Mouse (Mus musculus): ENCODE measurements at regions not wholly inside any gene's neighbourhood (a gene's known extent, or its start where the extent isn't known, plus 50 kb on each side); places are given as distances from the start of the nearest gene placed in this dataset.

DNA sequence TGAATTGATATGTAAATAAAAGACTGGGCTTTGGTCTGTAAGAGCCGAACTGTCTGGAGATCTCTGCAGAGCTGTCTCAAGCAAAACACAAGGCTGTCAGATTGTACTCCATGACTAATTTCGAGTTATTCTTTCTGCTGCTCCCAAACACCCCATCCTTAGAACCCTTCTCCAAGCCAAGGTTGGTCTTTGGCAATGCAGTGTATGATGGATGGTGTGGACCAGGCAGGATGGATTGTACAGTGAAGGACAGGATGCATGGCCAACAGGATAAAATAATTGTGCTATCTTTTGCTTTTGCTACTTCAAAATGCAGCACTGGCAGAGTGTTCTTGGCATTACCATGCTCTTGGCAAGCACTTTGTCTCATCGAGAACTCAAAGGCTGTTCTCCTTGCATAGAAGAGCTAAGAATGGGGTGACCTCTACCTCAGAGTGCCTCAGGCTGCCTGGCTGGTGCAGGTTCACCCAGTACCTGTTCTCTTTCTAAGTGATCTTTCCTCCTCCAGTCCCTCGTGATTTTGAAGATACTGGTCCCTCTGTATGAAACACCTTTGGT, 88.4 kb upstream of the Cpeb4 start:
- no peak overlapping the region for H3K4me3 ChIP-seq (replicated peaks; ENCODE audit: low read depth, low read length)
- H3K9ac ChIP-seq (replicated peaks; ENCODE audit: low read length), result no peak overlapping the region
- H3K27ac ChIP-seq (replicated peaks; ENCODE audit: low read depth, low read length), result no peak overlapping the region
- H3K4me2 ChIP-seq (ENCODE audit: low read length), result no peak overlapping the region
- no peak for DNase-seq
- no peaks in the 10 kb centered on the region for H3K4me1 ChIP-seq (ENCODE audit: control insufficient read depth, insufficient read depth, low read length)
- no peaks in the 10 kb centered on the region for H3K9me3 ChIP-seq (ENCODE audit: control insufficient read depth, low read length)
- H3K27me3 ChIP-seq (ENCODE audit: control insufficient read depth, insufficient read depth, low read length), result no peaks in the 10 kb centered on the region
- H3K36me3 ChIP-seq (ENCODE audit: control insufficient read depth, insufficient read depth, low read length), result no peaks in the 10 kb centered on the region
- WGBS, result 79% methylated on average over 4 of the region's 4 CpGs
- ATAC-seq (ENCODE audit: low FRiP score, low TSS enrichment), result no peak

DNA sequence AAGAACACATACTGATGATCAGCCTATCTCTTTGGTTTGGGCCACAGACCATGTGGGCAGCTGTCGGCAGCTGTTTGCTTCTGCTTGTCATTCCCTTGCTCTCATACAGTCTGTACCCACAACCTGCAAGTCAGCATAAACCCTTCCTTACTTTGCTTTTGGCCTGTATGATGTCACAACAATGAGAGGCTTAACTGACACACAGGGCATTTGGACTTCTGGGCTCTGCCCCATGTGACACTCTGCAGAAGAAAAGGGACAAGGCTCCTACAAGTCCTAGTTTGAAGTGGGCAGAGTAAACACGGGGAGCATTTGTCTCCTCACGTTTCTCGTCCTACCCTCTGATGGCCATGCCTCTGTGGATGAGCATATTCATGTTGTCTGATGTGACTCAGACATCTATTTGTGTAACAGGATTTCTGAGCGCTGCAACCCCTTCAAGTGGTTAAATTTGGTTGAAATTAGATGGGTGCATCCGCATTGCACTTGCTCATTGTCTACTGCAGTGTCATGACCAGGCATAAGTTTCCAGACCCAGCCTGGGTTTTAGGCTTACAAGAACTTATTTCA, 87.6 kb upstream of the Cpeb4 start:
- Histone ChIP-seq H3K36me3 (ENCODE audit: control insufficient read depth, insufficient read depth, low read length) (no peaks in the 10 kb centered on the region), H3K9ac (replicated peaks; ENCODE audit: low read length) (no peak overlapping the region), H3K27me3 (ENCODE audit: control insufficient read depth, insufficient read depth, low read length) (no peaks in the 10 kb centered on the region), H3K9me3 (ENCODE audit: control insufficient read depth, low read length) (no peaks in the 10 kb centered on the region), H3K4me3 (replicated peaks; ENCODE audit: low read depth, low read length) (no peak overlapping the region), H3K4me2 (ENCODE audit: low read length) (no peak overlapping the region), H3K4me1 (ENCODE audit: control insufficient read depth, insufficient read depth, low read length) (no peaks in the 10 kb centered on the region), H3K27ac (replicated peaks; ENCODE audit: low read depth, low read length) (no peak overlapping the region)
- ATAC-seq (ENCODE audit: low FRiP score, low TSS enrichment) (no peak), DNase-seq (no peak)
- 91% methylated on average over 6 of the region's 6 CpGs for WGBS

- WGBS, result 75% methylated on average over 7 of the region's 7 CpGs
- H3K36me3 ChIP-seq (ENCODE audit: control insufficient read depth, insufficient read depth, low read length), result no peaks in the 10 kb centered on the region
- no peak for DNase-seq
- H3K9me3 ChIP-seq (ENCODE audit: control insufficient read depth, low read length), result no peaks in the 10 kb centered on the region
- H3K9ac ChIP-seq (replicated peaks; ENCODE audit: low read length), result no peak overlapping the region
- H3K4me3 ChIP-seq (replicated peaks; ENCODE audit: low read depth, low read length), result no peak overlapping the region
- H3K27ac ChIP-seq (replicated peaks; ENCODE audit: low read depth, low read length), result no peak overlapping the region
- H3K4me2 ChIP-seq (ENCODE audit: low read length), result no peak overlapping the region
- H3K4me1 ChIP-seq (ENCODE audit: control insufficient read depth, insufficient read depth, low read length), result no peaks in the 10 kb centered on the region
- H3K27me3 ChIP-seq (ENCODE audit: control insufficient read depth, insufficient read depth, low read length), result no peaks in the 10 kb centered on the region
- no peak for ATAC-seq (ENCODE audit: low FRiP score, low TSS enrichment)
These were observed 86.9 kb upstream of the Cpeb4 start for GRCm38 (mm10) chr11:31785160-31785559.

- no peak overlapping the region for H3K4me2 ChIP-seq (ENCODE audit: low read length)
- 75% methylated on average over 2 of the region's 2 CpGs for WGBS
These were observed 84.6 kb upstream of the Cpeb4 start for GRCm38 (mm10) chr11:31787376-31787775.

DNA sequence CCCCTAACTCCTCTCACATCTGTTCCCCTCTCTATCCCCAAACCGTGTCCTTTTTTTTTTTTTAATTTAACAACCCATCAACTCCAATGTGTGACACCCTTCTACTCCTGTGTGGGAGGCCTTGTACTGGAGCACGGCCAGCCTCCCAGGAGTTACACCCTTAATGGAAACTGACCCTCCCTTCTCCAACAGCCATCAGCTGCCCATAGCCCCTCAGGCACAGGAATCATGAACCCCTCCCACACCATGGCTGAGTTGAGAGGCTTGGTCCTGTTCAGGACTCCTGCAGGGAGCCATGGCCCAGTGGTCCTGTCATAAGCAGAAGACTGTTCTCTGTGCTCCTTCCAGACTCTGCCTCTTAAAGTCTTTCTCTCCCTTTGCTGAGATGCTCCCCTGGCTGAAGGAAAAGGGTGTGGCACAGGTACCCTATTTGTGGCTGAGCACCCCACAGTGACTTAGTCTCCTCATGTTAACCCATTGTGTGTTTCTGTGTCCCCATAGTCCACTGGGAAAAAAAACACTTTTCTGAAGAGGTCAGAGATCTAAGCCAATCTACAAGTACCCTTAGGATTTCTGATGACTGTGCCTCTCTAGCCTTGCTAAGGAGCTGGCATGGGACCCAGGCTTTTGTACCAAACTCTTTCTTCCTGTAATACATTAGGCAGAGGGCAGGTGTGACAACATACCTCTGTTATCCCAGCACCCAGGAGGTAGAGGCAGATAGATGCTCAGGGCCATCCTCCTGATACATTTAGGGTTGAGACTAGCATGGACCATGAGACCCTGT, 83.9 kb upstream of the Cpeb4 start:
- WGBS, result 68% methylated on average over 2 of the region's 2 CpGs

More at GRCm38 (mm10) chr11:31787376-31787775, 84.6 kb upstream of the Cpeb4 start:
- Histone ChIP-seq H3K27ac (replicated peaks; ENCODE audit: low read depth, low read length) (no peak overlapping the region), H3K4me1 (ENCODE audit: control insufficient read depth, insufficient read depth, low read length) (no peaks in the 10 kb centered on the region), H3K9ac (replicated peaks; ENCODE audit: low read length) (no peak overlapping the region), H3K4me3 (replicated peaks; ENCODE audit: low read depth, low read length) (no peak overlapping the region), H3K27me3 (ENCODE audit: control insufficient read depth, insufficient read depth, low read length) (no peaks in the 10 kb centered on the region), H3K36me3 (ENCODE audit: control insufficient read depth, insufficient read depth, low read length) (no peaks in the 10 kb centered on the region), H3K9me3 (ENCODE audit: control insufficient read depth, low read length) (no peaks in the 10 kb centered on the region)
- DNase-seq (no peak), ATAC-seq (ENCODE audit: low FRiP score, low TSS enrichment) (no peak)

GRCm38 (mm10) chr11:31789967-31790366, 82.0 kb upstream of the Cpeb4 start:
- H3K36me3 ChIP-seq (ENCODE audit: control insufficient read depth, insufficient read depth, low read length), result no peaks in the 10 kb centered on the region
- DNase-seq, result no peak

More for the DNA sequence above, 83.9 kb upstream of the Cpeb4 start:
- Histone ChIP-seq H3K27me3 (ENCODE audit: control insufficient read depth, insufficient read depth, low read length) (no peaks in the 10 kb centered on the region), H3K9me3 (ENCODE audit: control insufficient read depth, low read length) (no peaks in the 10 kb centered on the region), H3K27ac (replicated peaks; ENCODE audit: low read depth, low read length) (no peak overlapping the region), H3K36me3 (ENCODE audit: control insufficient read depth, insufficient read depth, low read length) (no peaks in the 10 kb centered on the region), H3K9ac (replicated peaks; ENCODE audit: low read length) (no peak overlapping the region), H3K4me2 (ENCODE audit: low read length) (no peak overlapping the region), H3K4me1 (ENCODE audit: control insufficient read depth, insufficient read depth, low read length) (no peaks in the 10 kb centered on the region), H3K4me3 (replicated peaks; ENCODE audit: low read depth, low read length) (no peak overlapping the region)
- DNase-seq (no peak), ATAC-seq (ENCODE audit: low FRiP score, low TSS enrichment) (no peak)

GRCm38 (mm10) chr11:31791264-31791663, 80.7 kb upstream of the Cpeb4 start:
- no peak for ATAC-seq (ENCODE audit: low FRiP score, low TSS enrichment)
- Histone ChIP-seq H3K9ac (replicated peaks; ENCODE audit: low read length) (no peak overlapping the region), H3K9me3 (ENCODE audit: control insufficient read depth, low read length) (no peaks in the 10 kb centered on the region), H3K27ac (replicated peaks; ENCODE audit: low read depth, low read length) (no peak overlapping the region), H3K27me3 (ENCODE audit: control insufficient read depth, insufficient read depth, low read length) (no peaks in the 10 kb centered on the region), H3K36me3 (ENCODE audit: control insufficient read depth, insufficient read depth, low read length) (no peaks in the 10 kb centered on the region), H3K4me2 (ENCODE audit: low read length) (no peak overlapping the region), H3K4me3 (replicated peaks; ENCODE audit: low read depth, low read length) (no peak overlapping the region), H3K4me1 (ENCODE audit: control insufficient read depth, insufficient read depth, low read length) (no peaks in the 10 kb centered on the region)
- no peak for DNase-seq
- WGBS, result 82% methylated on average over 2 of the region's 2 CpGs

More at GRCm38 (mm10) chr11:31789967-31790366, 82.0 kb upstream of the Cpeb4 start:
- H3K9ac ChIP-seq (replicated peaks; ENCODE audit: low read length), result no peak overlapping the region
- 73% methylated on average over 3 of the region's 3 CpGs for WGBS
- ATAC-seq (ENCODE audit: low FRiP score, low TSS enrichment), result no peak
- H3K27ac ChIP-seq (replicated peaks; ENCODE audit: low read depth, low read length), result no peak overlapping the region
- H3K9me3 ChIP-seq (ENCODE audit: control insufficient read depth, low read length), result no peaks in the 10 kb centered on the region
- H3K27me3 ChIP-seq (ENCODE audit: control insufficient read depth, insufficient read depth, low read length), result no peaks in the 10 kb centered on the region
- H3K4me3 ChIP-seq (replicated peaks; ENCODE audit: low read depth, low read length), result no peak overlapping the region
- no peaks in the 10 kb centered on the region for H3K4me1 ChIP-seq (ENCODE audit: control insufficient read depth, insufficient read depth, low read length)
- no peak overlapping the region for H3K4me2 ChIP-seq (ENCODE audit: low read length)

- WGBS, result 90% methylated on average over 8 of the region's 8 CpGs
- Histone ChIP-seq H3K4me2 (ENCODE audit: low read length) (no peak overlapping the region), H3K4me3 (replicated peaks; ENCODE audit: low read depth, low read length) (no peak overlapping the region), H3K9ac (replicated peaks; ENCODE audit: low read length) (no peak overlapping the region), H3K36me3 (ENCODE audit: control insufficient read depth, insufficient read depth, low read length) (no peaks in the 10 kb centered on the region), H3K27me3 (ENCODE audit: control insufficient read depth, insufficient read depth, low read length) (no peaks in the 10 kb centered on the region), H3K4me1 (ENCODE audit: control insufficient read depth, insufficient read depth, low read length) (no peaks in the 10 kb centered on the region), H3K9me3 (ENCODE audit: control insufficient read depth, low read length) (no peaks in the 10 kb centered on the region), H3K27ac (replicated peaks; ENCODE audit: low read depth, low read length) (no peak overlapping the region)
- ATAC-seq (ENCODE audit: low FRiP score, low TSS enrichment) (no peak), DNase-seq (no peak)
These were observed 76.9 kb upstream of the Cpeb4 start for GRCm38 (mm10) chr11:31795084-31795483.

DNA sequence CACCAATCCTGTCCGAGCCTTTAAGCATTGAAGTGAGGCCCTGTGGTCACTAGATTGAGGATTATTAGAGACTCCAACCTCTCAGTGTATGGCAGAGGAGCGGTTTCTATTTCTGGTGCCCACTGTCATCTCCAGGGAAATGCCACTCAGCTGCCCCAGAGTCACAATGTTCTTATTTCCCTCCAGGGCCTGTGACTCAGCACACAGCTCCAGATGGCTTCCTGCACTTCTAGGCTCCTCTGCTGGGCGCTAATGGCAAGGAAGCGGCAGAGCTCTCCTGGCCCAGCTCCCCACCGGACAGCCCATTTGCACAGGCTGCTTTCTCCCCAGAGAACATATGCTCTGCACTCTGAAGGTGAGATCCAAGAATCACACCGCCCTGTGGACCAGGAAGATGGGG, 75.8 kb upstream of the Cpeb4 start:
- H3K27ac ChIP-seq (replicated peaks; ENCODE audit: low read depth, low read length), result no peak overlapping the region
- no peak for DNase-seq
- no peak overlapping the region for H3K4me2 ChIP-seq (ENCODE audit: low read length)
- ATAC-seq (ENCODE audit: low FRiP score, low TSS enrichment), result no peak
- H3K27me3 ChIP-seq (ENCODE audit: control insufficient read depth, insufficient read depth, low read length), result no peaks in the 10 kb centered on the region
- H3K4me3 ChIP-seq (replicated peaks; ENCODE audit: low read depth, low read length), result no peak overlapping the region
- WGBS, result 59% methylated on average over 6 of the region's 6 CpGs
- H3K9me3 ChIP-seq (ENCODE audit: control insufficient read depth, low read length), result no peaks in the 10 kb centered on the region
- H3K36me3 ChIP-seq (ENCODE audit: control insufficient read depth, insufficient read depth, low read length), result no peaks in the 10 kb centered on the region
- H3K4me1 ChIP-seq (ENCODE audit: control insufficient read depth, insufficient read depth, low read length), result no peaks in the 10 kb centered on the region
- no peak overlapping the region for H3K9ac ChIP-seq (replicated peaks; ENCODE audit: low read length)
